In genomic region chr5:114951279-114951880, GRCm38 (mm10) we compare ENCODE assay signal across 21 mouse cellular contexts. TPM values are rescaled to one million over a fixed set of nuclear protein-coding genes. Genes with fewer than 3 reads are reported as not detected.
DNase-seq lines count a peak whose midpoint lies in the region; ATAC-seq lines count a peak whose summit lies in the region.
"Had no signal": no experiment of that assay in that cellular context is flagged by ENCODE, and none has a peak within 500 bp of the region (broad histone marks: within the 10 kb centered on the region; RNA-seq: fewer than 3 reads in every experiment).

No protein-coding gene starts in this region.

- no peak overlapping the region for H3K4me3 ChIP-seq in kidney, embryonic 15.5 days (replicated peaks)
- no peak overlapping the region for H3K4me3 ChIP-seq in midbrain, embryonic 11.5 days (ENCODE audit: low read depth, low read length)
- H3K4me3 ChIP-seq in midbrain, embryonic 15.5 days = no peak overlapping the region
- no peak overlapping the region for H3K4me3 ChIP-seq in neural tube, embryonic 15.5 days (replicated peaks)
- H3K4me3 ChIP-seq: erythroblast, embryonic 14.5 days; hindbrain, embryonic 12.5 days; layer of hippocampus, adult 2 months; lung, embryonic 15.5 days; neural tube, embryonic 13.5 days had no signal

- no peaks in the 10 kb centered on the region for H3K27me3 ChIP-seq in kidney, embryonic 15.5 days
- no peaks in the 10 kb centered on the region for H3K27me3 ChIP-seq in midbrain, embryonic 11.5 days (ENCODE audit: control insufficient read depth, insufficient read depth, low read length)
- no peaks in the 10 kb centered on the region for H3K27me3 ChIP-seq in midbrain, embryonic 15.5 days (replicated peaks)
- H3K27me3 ChIP-seq in neural tube, embryonic 15.5 days (replicated peaks) = no peaks in the 10 kb centered on the region
- H3K27me3 ChIP-seq: hindbrain, embryonic 12.5 days; lung, embryonic 15.5 days; neural tube, embryonic 13.5 days had no signal

- DNase-seq in cerebellum, adult 9-10 months = peak; percentile 10
- DNase-seq in cerebellum, adult 11 months = no peak
- no peak for DNase-seq in kidney, adult 8-10 months
- peak; percentile 67 for DNase-seq in midbrain, embryonic 11.5 days (ENCODE audit: low spot score, missing footprints)
- DNase-seq in T-cell, adult 2 months (ENCODE audit: low spot score) = no peak
- DNase-seq: cerebellum, postnatal 36 days; kidney, adult 2 months; thymus, postnatal 14 days had no signal

- no peak overlapping the region for H3K9ac ChIP-seq in kidney, embryonic 15.5 days
- no peak overlapping the region for H3K9ac ChIP-seq in midbrain, embryonic 11.5 days (ENCODE audit: low read length)
- H3K9ac ChIP-seq in midbrain, embryonic 15.5 days = no peak overlapping the region
- no peak overlapping the region for H3K9ac ChIP-seq in neural tube, embryonic 15.5 days (replicated peaks)
- H3K9ac ChIP-seq: hindbrain, embryonic 12.5 days; lung, embryonic 15.5 days; neural tube, embryonic 13.5 days had no signal

- peaks cover 27% of the 10 kb centered on the region for H3K4me1 ChIP-seq in kidney, embryonic 15.5 days
- no peaks in the 10 kb centered on the region for H3K4me1 ChIP-seq in midbrain, embryonic 11.5 days (ENCODE audit: control insufficient read depth, insufficient read depth, low read length)
- H3K4me1 ChIP-seq in midbrain, embryonic 15.5 days = no peaks in the 10 kb centered on the region; the same call in 1 of the 2 replicates
- H3K4me1 ChIP-seq in neural tube, embryonic 15.5 days = peaks cover 13% of the 10 kb centered on the region; the same call in 1 of the 2 replicates

- no peak overlapping the region for H3K4me2 ChIP-seq in kidney, embryonic 15.5 days
- no peak overlapping the region for H3K4me2 ChIP-seq in midbrain, embryonic 11.5 days
- H3K4me2 ChIP-seq in midbrain, embryonic 15.5 days = no peak overlapping the region
- no peak overlapping the region for H3K4me2 ChIP-seq in neural tube, embryonic 15.5 days
- H3K4me2 ChIP-seq: hindbrain, embryonic 12.5 days; lung, embryonic 15.5 days; neural tube, embryonic 13.5 days had no signal

- ATAC-seq in kidney, embryonic 15.5 days (replicated peaks; ENCODE audit: low FRiP score) = peak; percentile 35; the same call in 1 of the 2 replicates
- no peak for ATAC-seq in midbrain, embryonic 11.5 days (ENCODE audit: low FRiP score)
- no peak for ATAC-seq in midbrain, embryonic 15.5 days (replicated peaks)
- no peak for ATAC-seq in neural tube, embryonic 15.5 days (ENCODE audit: low FRiP score)
- ATAC-seq: CD4-positive, CD25-positive, alpha-beta regulatory T cell, adult 4 months; forebrain, embryonic 16.5 days had no signal

- WGBS in kidney, embryonic 15.5 days = 74% methylated on average over 21 of the region's 21 CpGs
- 88% methylated on average over 21 of the region's 21 CpGs for WGBS in midbrain, embryonic 11.5 days
- WGBS in midbrain, embryonic 15.5 days = 83% methylated on average over 21 of the region's 21 CpGs
- WGBS in neural tube, embryonic 15.5 days = 82% methylated on average over 21 of the region's 21 CpGs

- H3K27ac ChIP-seq in kidney, embryonic 15.5 days = peak overlapping the region; percentile 18; the same call in 1 of the 2 replicates
- no peak overlapping the region for H3K27ac ChIP-seq in midbrain, embryonic 11.5 days (ENCODE audit: low read depth, low read length)
- H3K27ac ChIP-seq in midbrain, embryonic 15.5 days = no peak overlapping the region
- H3K27ac ChIP-seq in neural tube, embryonic 15.5 days (replicated peaks) = no peak overlapping the region
- H3K27ac ChIP-seq: hindbrain, embryonic 12.5 days; layer of hippocampus, adult 2 months; lung, embryonic 15.5 days; macrophage; neural tube, embryonic 13.5 days had no signal

- no peaks in the 10 kb centered on the region for H3K9me3 ChIP-seq in kidney, embryonic 15.5 days (replicated peaks)
- no peaks in the 10 kb centered on the region for H3K9me3 ChIP-seq in midbrain, embryonic 11.5 days (ENCODE audit: control insufficient read depth, low read length)
- H3K9me3 ChIP-seq in midbrain, embryonic 15.5 days = no peaks in the 10 kb centered on the region
- H3K9me3 ChIP-seq in neural tube, embryonic 15.5 days (replicated peaks) = no peaks in the 10 kb centered on the region
- H3K9me3 ChIP-seq: hindbrain, embryonic 12.5 days; lung, embryonic 15.5 days; neural tube, embryonic 13.5 days had no signal

- H3K36me3 ChIP-seq in kidney, embryonic 15.5 days = peaks cover 42% of the 10 kb centered on the region
- H3K36me3 ChIP-seq in midbrain, embryonic 11.5 days (ENCODE audit: control insufficient read depth, insufficient read depth, low read length) = peaks cover 17% of the 10 kb centered on the region
- H3K36me3 ChIP-seq in midbrain, embryonic 15.5 days (replicated peaks) = peaks cover 4% of the 10 kb centered on the region; the same call in 1 of the 2 replicates
- H3K36me3 ChIP-seq in neural tube, embryonic 15.5 days = peaks cover 33% of the 10 kb centered on the region

RNA-seq across cellular contexts. Expression of gene 2210016L21Rik, which starts 9.4 kb away (rescaled TPM):
- 62.8 and 68.0 TPM in 2 replicates for polyA plus RNA-seq in kidney, embryonic 15.5 days (2015; fragmentation: Nextera tagmentation; extraction: Ambion mirVana)
- 43.5 and 46.3 TPM in 2 replicates for polyA plus RNA-seq in midbrain, embryonic 11.5 days (2014; fragmentation: Nextera tagmentation; extraction: Ambion mirVana)
- 116 and 122 TPM in 2 replicates for polyA plus RNA-seq in midbrain, embryonic 15.5 days (2015; fragmentation: Nextera tagmentation; extraction: Ambion mirVana)
- polyA plus RNA-seq in neural tube, embryonic 15.5 days (2015; fragmentation: Nextera tagmentation; extraction: Ambion mirVana) = 138 and 147 TPM in 2 replicates

RNA-seq across cellular contexts. Expression of gene Hnf1a, which starts 19.5 kb away (rescaled TPM):
- 12.0 and 13.9 TPM in 2 replicates for polyA plus RNA-seq in kidney, embryonic 15.5 days (2015; fragmentation: Nextera tagmentation; extraction: Ambion mirVana)
- polyA plus RNA-seq in midbrain, embryonic 11.5 days (2014; fragmentation: Nextera tagmentation; extraction: Ambion mirVana) = not detected in 2 replicates
- polyA plus RNA-seq in midbrain, embryonic 15.5 days (2015; fragmentation: Nextera tagmentation; extraction: Ambion mirVana) = 0.05 and 0.10 TPM in 2 replicates
- polyA plus RNA-seq in neural tube, embryonic 15.5 days (2015; fragmentation: Nextera tagmentation; extraction: Ambion mirVana) = 0.05 and 1.6 TPM in 2 replicates
- polyA plus RNA-seq: G1E; heart, embryonic 14.5 days; macrophage had no signal

RNA-seq across cellular contexts. Expression of gene Oasl1, which starts 28.3 kb away (rescaled TPM):
- polyA plus RNA-seq in kidney, embryonic 15.5 days (2015; fragmentation: Nextera tagmentation; extraction: Ambion mirVana) = 1.6 and 2.0 TPM in 2 replicates
- polyA plus RNA-seq in midbrain, embryonic 11.5 days (2014; fragmentation: Nextera tagmentation; extraction: Ambion mirVana) = not detected in 2 replicates
- polyA plus RNA-seq in midbrain, embryonic 15.5 days (2015; fragmentation: Nextera tagmentation; extraction: Ambion mirVana) = 0.40 and 0.68 TPM in 2 replicates
- polyA plus RNA-seq in neural tube, embryonic 15.5 days (2015; fragmentation: Nextera tagmentation; extraction: Ambion mirVana) = 0.79 and 1.2 TPM in 2 replicates
- polyA plus RNA-seq: erythroblast, embryonic 14.5 days had no signal

RNA-seq across cellular contexts. Expression of gene Oasl2, which starts 54.6 kb away (rescaled TPM):
- 4.2 and 6.2 TPM in 2 replicates for polyA plus RNA-seq in kidney, embryonic 15.5 days (2015; fragmentation: Nextera tagmentation; extraction: Ambion mirVana)
- 1.3 and 1.8 TPM in 2 replicates for polyA plus RNA-seq in midbrain, embryonic 11.5 days (2014; fragmentation: Nextera tagmentation; extraction: Ambion mirVana)
- 4.8 and 6.8 TPM in 2 replicates for polyA plus RNA-seq in midbrain, embryonic 15.5 days (2015; fragmentation: Nextera tagmentation; extraction: Ambion mirVana)
- 4.2 and 22.0 TPM in 2 replicates for polyA plus RNA-seq in neural tube, embryonic 15.5 days (2015; fragmentation: Nextera tagmentation; extraction: Ambion mirVana)
- polyA plus RNA-seq: G1E had no signal

RNA-seq across cellular contexts. Expression of gene Sppl3, which starts 59.6 kb away (rescaled TPM):
- 13.6 and 14.8 TPM in 2 replicates for polyA plus RNA-seq in kidney, embryonic 15.5 days (2015; fragmentation: Nextera tagmentation; extraction: Ambion mirVana)
- polyA plus RNA-seq in midbrain, embryonic 11.5 days (2014; fragmentation: Nextera tagmentation; extraction: Ambion mirVana) = 21.7 and 23.6 TPM in 2 replicates
- polyA plus RNA-seq in midbrain, embryonic 15.5 days (2015; fragmentation: Nextera tagmentation; extraction: Ambion mirVana) = 35.1 and 47.1 TPM in 2 replicates
- polyA plus RNA-seq in neural tube, embryonic 15.5 days (2015; fragmentation: Nextera tagmentation; extraction: Ambion mirVana) = 18.2 and 30.9 TPM in 2 replicates

Comparison
In these comparisons a context has a peak if more than half of its experiments do, and no peak if none do; other contexts are left out.
1. DNase-seq: peak in cerebellum, adult 9-10 months (single experiment) and midbrain, embryonic 11.5 days (single experiment); none in cerebellum, adult 11 months (single experiment), kidney, adult 8-10 months (0 of 2) and T-cell, adult 2 months (single experiment).